Mouse (Mus musculus): ENCODE data around the gene Gm6268. TPM values are rescaled to one million over a fixed set of nuclear protein-coding genes. Genes with fewer than 3 reads are reported as not detected.

Gene Gm6268
- total and polyA plus RNA-seq, 3 experiments, result not detected

DNA sequence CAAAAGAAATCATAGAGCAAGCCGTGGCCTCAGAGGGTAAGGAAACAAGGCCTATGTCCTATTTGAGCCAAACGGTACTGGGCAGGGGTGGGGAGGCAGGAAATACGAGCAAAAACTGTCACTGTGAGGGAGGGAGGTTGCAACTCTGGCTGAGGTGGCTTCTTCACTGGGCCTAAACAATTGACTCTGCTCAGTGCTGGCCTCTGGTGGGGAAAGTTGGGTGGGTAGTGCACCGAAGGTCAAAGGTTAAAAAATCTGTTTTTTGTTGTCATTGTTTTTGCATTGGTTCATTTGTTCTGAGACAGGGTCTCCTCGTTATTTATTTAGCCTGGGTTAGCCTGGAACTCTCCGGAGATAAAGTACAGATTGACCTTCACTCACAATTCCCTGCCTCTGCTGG is 1.2 kb downstream of the Gm6268 start:
- Histone ChIP-seq H3K4me3 (ENCODE audit: control insufficient read depth in 1 of 2, insufficient read depth in 1 of 2, low read depth in 2 of 2, low read length in 2 of 2) (no peak overlapping the region), H3K27ac (ENCODE audit: control insufficient read depth, low read depth, low read length) (no peak overlapping the region), H3K9ac (ENCODE audit: control insufficient read depth, low read depth, low read length, poor library complexity, severe bottlenecking) (no peak overlapping the region), H3K27me3 (ENCODE audit: control insufficient read depth in 1 of 2, insufficient read depth in 2 of 2, low read length in 2 of 2) (no peaks in the 10 kb centered on the region; a peak in 1 of 4 replicates), H3K4me1 (ENCODE audit: control insufficient read depth in 1 of 2, insufficient read depth in 2 of 2, low read length in 2 of 2) (no peaks in the 10 kb centered on the region), H3K79me2 (ENCODE audit: control insufficient read depth, insufficient read depth, low read length, poor library complexity) (no peaks in the 10 kb centered on the region), H3K9me3 (replicated peaks; ENCODE audit: insufficient read depth, low read length) (no peaks in the 10 kb centered on the region), H3K36me3 (ENCODE audit: control insufficient read depth in 1 of 2, insufficient read depth in 2 of 2, low read length in 2 of 2) (no peaks in the 10 kb centered on the region)
- no peak for DNase-seq (ENCODE audit: low read depth, low spot score)
- TF ChIP-seq SMC3 (IDR thresholded peaks at IDR 0.05; ENCODE audit: low read depth, low read length) (peak; percentile 10; the same call in 1 of the 2 replicates), ELF1 (IDR thresholded peaks at IDR 0.05; ENCODE audit: low read depth, low read length) (no peak), CTCF (IDR thresholded peaks at IDR 0.05 in 2 of 3, conservative IDR thresholded peaks at IDR 0.05 in 1 of 3; ENCODE audit: control insufficient read depth in 1 of 3, insufficient read depth in 1 of 3, low read depth in 2 of 3, low read length in 3 of 3, poor library complexity in 1 of 3, severe bottlenecking in 1 of 3) (peak; percentile 13 to 32 (median 28); a peak in 4 of 6 replicates)

GRCm38 (mm10) chrX:36419153-36419552 is 18.1 kb downstream of the Gm6268 start:
- Histone ChIP-seq H3K27me3 (ENCODE audit: control insufficient read depth in 1 of 2, insufficient read depth in 2 of 2, low read length in 2 of 2) (no peaks in the 10 kb centered on the region), H3K9me3 (replicated peaks; ENCODE audit: insufficient read depth, low read length) (no peaks in the 10 kb centered on the region), H3K79me2 (ENCODE audit: control insufficient read depth, insufficient read depth, low read length, poor library complexity) (no peaks in the 10 kb centered on the region), H3K4me1 (ENCODE audit: control insufficient read depth in 1 of 2, insufficient read depth in 2 of 2, low read length in 2 of 2) (no peaks in the 10 kb centered on the region), H3K9ac (ENCODE audit: control insufficient read depth, low read depth, low read length, poor library complexity, severe bottlenecking) (no peak overlapping the region), H3K36me3 (ENCODE audit: control insufficient read depth in 1 of 2, insufficient read depth in 2 of 2, low read length in 2 of 2) (no peaks in the 10 kb centered on the region), H3K27ac (ENCODE audit: control insufficient read depth, low read depth, low read length) (no peak overlapping the region), H3K4me3 (ENCODE audit: control insufficient read depth in 1 of 2, insufficient read depth in 1 of 2, low read depth in 2 of 2, low read length in 2 of 2) (no peak overlapping the region)
- DNase-seq (ENCODE audit: low read depth, low spot score), result no peak
- TF ChIP-seq TBP (IDR thresholded peaks at IDR 0.05; ENCODE audit: low read depth, low read length), result no peak

GRCm38 (mm10) chrX:36434993-36435392 is 33.9 kb downstream of the Gm6268 start:
- H3K9me3 ChIP-seq (replicated peaks; ENCODE audit: insufficient read depth, low read length), result no peaks in the 10 kb centered on the region
- no peaks in the 10 kb centered on the region for H3K79me2 ChIP-seq (ENCODE audit: control insufficient read depth, insufficient read depth, low read length, poor library complexity)
- no peak overlapping the region for H3K9ac ChIP-seq (ENCODE audit: control insufficient read depth, low read depth, low read length, poor library complexity, severe bottlenecking)
- H3K4me1 ChIP-seq (ENCODE audit: control insufficient read depth in 1 of 2, insufficient read depth in 2 of 2, low read length in 2 of 2), result no peaks in the 10 kb centered on the region
- no peak overlapping the region for H3K27ac ChIP-seq (ENCODE audit: control insufficient read depth, low read depth, low read length)
- DNase-seq (ENCODE audit: low read depth, low spot score), result peak; percentile 21
- no peak overlapping the region for H3K4me3 ChIP-seq (ENCODE audit: control insufficient read depth in 1 of 2, insufficient read depth in 1 of 2, low read depth in 2 of 2, low read length in 2 of 2)
- TF ChIP-seq CTCF (IDR thresholded peaks at IDR 0.05 in 2 of 3, conservative IDR thresholded peaks at IDR 0.05 in 1 of 3; ENCODE audit: control insufficient read depth in 1 of 3, insufficient read depth in 1 of 3, low read depth in 2 of 3, low read length in 3 of 3, poor library complexity in 1 of 3, severe bottlenecking in 1 of 3) (peak; percentile 35 to 58 (median 42)), RAD21 (IDR thresholded peaks at IDR 0.05; ENCODE audit: low read depth, low read length) (peak; percentile 11), POLR2A (IDR thresholded peaks at IDR 0.05; ENCODE audit: control insufficient read depth in 1 of 2, insufficient read depth in 1 of 2, low read depth in 1 of 2, low read length in 2 of 2, poor library complexity in 1 of 2) (no peak), TBP (IDR thresholded peaks at IDR 0.05; ENCODE audit: low read depth, low read length) (no peak), BHLHE40 (IDR thresholded peaks at IDR 0.05; ENCODE audit: borderline replicate concordance, low read depth, low read length) (no peak), RCOR1 (IDR thresholded peaks at IDR 0.05; ENCODE audit: low read depth, low read length) (no peak), MXI1 (IDR thresholded peaks at IDR 0.05; ENCODE audit: low read depth, low read length) (no peak), MEF2A (IDR thresholded peaks at IDR 0.05; ENCODE audit: extremely low read depth, insufficient replicate concordance, low read depth, low read length, poor library complexity, severe bottlenecking) (no peak), JUND (IDR thresholded peaks at IDR 0.05; ENCODE audit: low read depth, low read length) (no peak)
- no peaks in the 10 kb centered on the region for H3K36me3 ChIP-seq (ENCODE audit: control insufficient read depth in 1 of 2, insufficient read depth in 2 of 2, low read length in 2 of 2)
- H3K27me3 ChIP-seq (ENCODE audit: control insufficient read depth in 1 of 2, insufficient read depth in 2 of 2, low read length in 2 of 2), result no peaks in the 10 kb centered on the region

Data from MEL (cell line).